Mouse (Mus musculus) stomach, embryonic 14.5 days (tissue): ENCODE results near the gene Dlg3. TPM values are rescaled to one million over a fixed set of nuclear protein-coding genes. Genes with fewer than 3 reads are reported as not detected.

Experiments
- ATAC-seq: fragments of 200-750 bp; cut with Nextera tagmentation; 2 replicates; pipeline ENCODE4 v1.8.0; 2017; ENCODE audit warnings: low read depth, moderate TSS enrichment; ENCODE audit not compliant: insufficient number of reproducible peaks, insufficient read depth, low FRiP score
- H3K27ac ChIP-seq: fragments of 300-500 bp; sonication (generic); 2 replicates; pipeline ENCODE4 v1.5.1; 2014; ENCODE audit warnings: mild to moderate bottlenecking, low read length, moderate library complexity, mixed read lengths
- H3K27me3 ChIP-seq: fragments of 300-500 bp; sonication (generic); 2 replicates; pipeline ENCODE4 v1.6.1; 2014; ENCODE audit warnings: low read length, control low read depth, mixed read lengths; ENCODE audit not compliant: control insufficient read depth, insufficient read depth
- H3K36me3 ChIP-seq: fragments of 300-500 bp; sonication (generic); 2 replicates; pipeline ENCODE4 v1.6.1; 2014; ENCODE audit warnings: mild to moderate bottlenecking, control low read depth, low read length, moderate library complexity, mixed read lengths; ENCODE audit not compliant: control insufficient read depth, insufficient read depth
- H3K4me1 ChIP-seq: fragments of 300-500 bp; sonication (generic); 2 replicates; pipeline ENCODE4 v1.6.1; 2014; ENCODE audit warnings: low read length, control low read depth, mixed read lengths; ENCODE audit not compliant: control insufficient read depth, insufficient read depth
- H3K4me2 ChIP-seq: fragments of 300-500 bp; sonication (generic); replicated peaks from 2 replicates; pipeline ENCODE4 v1.6.1; 2014; ENCODE audit warnings: low read depth, low read length, control low read depth
- H3K4me3 ChIP-seq: fragments of 300-500 bp; sonication (generic); 2 replicates; pipeline ENCODE4 v1.5.1; 2014; ENCODE audit warnings: low read depth, low read length, control low read depth
- H3K9ac ChIP-seq: fragments of 300-500 bp; sonication (generic); replicated peaks from 2 replicates; pipeline ENCODE4 v1.6.1; 2014; ENCODE audit warnings: low read depth, mild to moderate bottlenecking, control low read depth, low read length, moderate library complexity, mixed read lengths
- H3K9me3 ChIP-seq: fragments of 300-500 bp; sonication (generic); 2 replicates; pipeline ENCODE4 v1.6.1; 2016; ENCODE audit warnings: low read depth, low read length, control low read depth; ENCODE audit not compliant: control insufficient read depth
- WGBS: fragments of 180-500 bp; shearing (Covaris S2); extraction: QIAGEN DNeasy Blood & Tissue Kit; methylation state at CpG from one replicate; pipeline ENCODE4 v1.1.7; 2014; 5-methylcytosine and 5-hydroxymethylcytosine counted together
- polyA plus RNA-seq: library from polyadenylated mRNA; unstranded; fragments of >200 nt; fragmentation: Nextera tagmentation; extraction: Ambion mirVana; gene quantifications from 2 replicates; pipeline ENCODE4 v1.2.1, GENCODE M21; 2014

Gene Dlg3
- polyA plus RNA-seq: 9.6 and 14.5 TPM in 2 replicates

DNA sequence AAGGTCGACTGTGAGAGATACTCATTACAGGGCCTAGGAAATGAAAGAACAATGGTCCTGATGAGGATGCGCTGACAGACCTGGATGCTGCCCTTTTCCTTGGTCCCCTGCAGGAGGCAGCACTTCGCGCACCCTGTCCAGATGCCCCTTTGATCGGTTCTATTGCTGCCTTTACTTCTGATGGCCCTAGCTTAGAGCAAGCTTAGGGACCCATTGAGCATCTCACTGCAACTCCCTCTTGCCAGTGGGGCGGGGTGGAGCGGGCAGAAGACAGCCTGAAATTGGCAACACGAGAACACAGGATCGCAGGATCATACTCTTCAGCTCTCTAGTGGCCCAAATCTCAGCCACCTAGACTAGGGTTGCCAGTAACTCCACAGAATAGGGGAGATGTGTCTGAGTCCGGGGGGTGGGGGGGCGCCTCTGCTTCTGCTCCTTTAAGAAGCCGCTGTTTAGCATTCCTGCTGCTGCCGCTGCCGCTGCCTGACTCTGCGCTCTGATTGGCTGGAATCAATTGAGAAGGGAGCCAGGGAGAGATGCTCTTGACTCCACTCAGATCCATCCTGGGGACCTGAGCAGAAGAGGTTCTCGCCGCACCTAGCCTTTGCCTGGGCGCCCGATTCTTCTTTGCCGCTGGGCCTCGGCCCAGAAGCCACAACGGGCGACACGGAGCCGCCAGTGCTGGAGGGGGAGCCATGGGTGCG lies at the start of gene Dlg3:
Gene Dlg3 (plus strand): TSS at position 542 of the 704 bp plus-strand sequence.
- Histone ChIP-seq H3K27me3 (no peaks in the 10 kb centered on the region), H3K4me1 (no peaks in the 10 kb centered on the region), H3K9me3 (no peaks in the 10 kb centered on the region), H3K9ac (no peak within 1 kb of the TSS), H3K36me3 (no peaks in the 10 kb centered on the region), H3K4me2 (peak within 1 kb of the TSS; percentile 62), H3K4me3 (peak within 1 kb of the TSS; percentile 31), H3K27ac (no peak within 1 kb of the TSS)
- 22% methylated on average over 26 of the region's 26 CpGs for WGBS
- 0 out of 2 replicates have a peak, but pooled peaks have one; percentile 42 for ATAC-seq

DNA sequence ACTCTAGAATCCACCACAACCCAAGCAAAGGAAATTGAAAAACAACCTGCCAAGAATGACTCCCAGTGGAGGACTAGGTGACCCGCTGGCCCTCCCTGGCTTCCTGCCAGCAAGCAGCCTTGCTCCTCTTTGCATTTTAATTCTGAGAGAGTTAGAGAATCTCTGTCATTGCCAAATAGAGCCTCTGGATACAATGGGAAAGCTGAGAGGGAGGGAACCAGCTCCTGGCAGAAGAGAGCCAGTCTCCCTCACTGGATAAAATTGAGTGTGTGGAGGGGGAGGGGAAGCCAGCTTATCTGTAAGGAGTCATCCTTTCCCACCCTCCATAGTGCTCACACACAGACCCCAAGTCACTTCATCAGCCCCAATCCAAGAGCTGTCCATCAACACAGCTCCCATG lies 38.6 kb upstream of the Dlg3 start:
- H3K4me2 ChIP-seq: no peak overlapping the region
- no peaks in the 10 kb centered on the region; the same call in 1 of the 2 replicates for H3K36me3 ChIP-seq
- no peak for ATAC-seq

DNA sequence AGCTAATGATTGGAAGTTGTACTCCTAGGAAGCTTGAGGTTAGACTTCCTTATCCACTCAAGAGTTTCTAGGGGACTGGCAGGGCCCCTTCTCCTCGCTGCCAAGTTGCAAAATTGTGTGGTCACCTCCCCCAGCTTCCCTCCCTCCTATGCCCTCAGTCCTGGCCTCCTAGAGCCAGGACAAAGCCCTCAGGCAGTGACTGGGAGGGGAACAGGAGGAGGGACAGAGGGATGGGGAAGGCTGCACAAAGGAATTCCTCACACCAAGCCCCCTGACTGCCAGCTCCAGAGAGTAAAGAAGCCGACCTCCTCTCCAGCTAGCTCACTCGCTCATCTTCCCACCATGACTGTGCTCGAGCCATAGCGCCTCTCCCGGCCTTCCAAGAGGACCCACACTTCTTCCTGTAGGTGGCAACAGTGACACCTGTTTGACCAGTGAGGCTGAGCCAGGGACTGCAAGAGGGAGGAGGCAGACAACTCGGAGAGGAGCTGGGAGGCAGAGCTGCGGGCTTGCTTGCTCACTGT lies 37.8 kb upstream of the Dlg3 start, which contains the start of gene Gdpd2:
Gene Gdpd2 (plus strand): TSS at position 209 of the 524 bp plus-strand sequence.
- no peak within 1 kb of the TSS; the same call in 1 of the 2 replicates for H3K4me2 ChIP-seq
- no peak within 1 kb of the TSS for H3K9ac ChIP-seq
- H3K4me1 ChIP-seq: no peaks in the 10 kb centered on the region
- WGBS: 10% methylated on average over 8 of the region's 8 CpGs
- no peak within 1 kb of the TSS for H3K27ac ChIP-seq
- peak within 1 kb of the TSS; percentile 8 for H3K4me3 ChIP-seq
- H3K36me3 ChIP-seq: no peaks in the 10 kb centered on the region; the same call in 1 of the 2 replicates
- no peaks in the 10 kb centered on the region for H3K27me3 ChIP-seq
- peak; percentile 74 for ATAC-seq
- H3K9me3 ChIP-seq: no peaks in the 10 kb centered on the region

More for the DNA sequence above, 38.6 kb upstream of the Dlg3 start:
- H3K27me3 ChIP-seq: no peaks in the 10 kb centered on the region
- no peaks in the 10 kb centered on the region for H3K9me3 ChIP-seq
- 37% methylated on average over 1 of the region's 1 CpGs for WGBS
- H3K4me1 ChIP-seq: no peaks in the 10 kb centered on the region
- H3K9ac ChIP-seq: no peak overlapping the region
- H3K27ac ChIP-seq: no peak overlapping the region
- H3K4me3 ChIP-seq: no peak overlapping the region

DNA sequence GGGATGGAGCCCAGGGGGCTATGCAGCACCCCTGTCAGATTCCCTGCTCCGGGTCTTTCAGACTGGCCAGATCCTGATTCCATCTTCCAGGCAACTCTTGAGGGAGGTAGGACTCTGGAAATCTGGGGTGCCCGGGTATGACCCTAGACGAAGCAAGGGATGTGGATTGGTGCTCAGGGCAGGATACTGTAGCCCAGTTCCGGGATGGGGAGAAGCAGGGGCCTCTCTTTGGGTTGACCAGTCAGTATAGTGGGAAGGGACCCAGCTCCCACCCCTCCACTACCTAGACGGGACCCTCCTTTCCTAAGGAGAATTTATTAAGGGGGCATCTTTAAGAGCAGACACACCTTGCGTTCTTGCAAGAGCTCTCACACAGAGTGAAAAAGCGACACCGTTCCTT lies 37.3 kb upstream of the Dlg3 start:
- WGBS: 27% methylated on average over 8 of the region's 8 CpGs
- H3K27me3 ChIP-seq: no peaks in the 10 kb centered on the region
- ATAC-seq: peak; percentile 23; the same call in 1 of the 2 replicates
- H3K9me3 ChIP-seq: no peaks in the 10 kb centered on the region
- H3K4me1 ChIP-seq: no peaks in the 10 kb centered on the region
- peak overlapping the region; percentile 8 for H3K4me3 ChIP-seq
- no peak overlapping the region for H3K27ac ChIP-seq
- H3K36me3 ChIP-seq: no peaks in the 10 kb centered on the region; the same call in 1 of the 2 replicates
- no peak overlapping the region; the same call in 1 of the 2 replicates for H3K4me2 ChIP-seq
- H3K9ac ChIP-seq: no peak overlapping the region

DNA sequence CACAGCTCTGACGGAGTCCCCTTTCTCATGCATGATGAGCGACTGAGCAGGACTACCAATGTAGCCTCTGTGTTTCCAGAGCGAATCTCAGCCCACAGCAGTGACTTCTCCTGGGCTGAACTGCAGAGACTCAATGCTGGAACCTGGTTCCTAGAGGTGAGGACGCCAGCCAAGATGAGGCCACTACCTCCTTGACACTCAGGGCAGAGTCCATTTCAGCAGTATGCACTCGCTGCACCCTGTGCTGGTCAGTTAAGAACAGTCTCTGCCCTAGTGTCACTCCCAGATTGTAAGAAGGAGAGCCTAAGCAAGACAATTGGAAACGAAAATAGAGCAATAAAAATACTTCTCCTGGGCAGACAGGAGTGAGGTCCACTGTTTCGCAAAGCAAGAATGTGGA lies 33.2 kb upstream of the Dlg3 start:
- Histone ChIP-seq H3K9me3 (no peaks in the 10 kb centered on the region), H3K4me3 (no peak overlapping the region), H3K27ac (no peak overlapping the region), H3K4me2 (no peak overlapping the region), H3K4me1 (no peaks in the 10 kb centered on the region), H3K36me3 (no peaks in the 10 kb centered on the region), H3K27me3 (no peaks in the 10 kb centered on the region), H3K9ac (no peak overlapping the region)
- WGBS: 70% methylated on average over 7 of the region's 7 CpGs
- ATAC-seq: no peak

DNA sequence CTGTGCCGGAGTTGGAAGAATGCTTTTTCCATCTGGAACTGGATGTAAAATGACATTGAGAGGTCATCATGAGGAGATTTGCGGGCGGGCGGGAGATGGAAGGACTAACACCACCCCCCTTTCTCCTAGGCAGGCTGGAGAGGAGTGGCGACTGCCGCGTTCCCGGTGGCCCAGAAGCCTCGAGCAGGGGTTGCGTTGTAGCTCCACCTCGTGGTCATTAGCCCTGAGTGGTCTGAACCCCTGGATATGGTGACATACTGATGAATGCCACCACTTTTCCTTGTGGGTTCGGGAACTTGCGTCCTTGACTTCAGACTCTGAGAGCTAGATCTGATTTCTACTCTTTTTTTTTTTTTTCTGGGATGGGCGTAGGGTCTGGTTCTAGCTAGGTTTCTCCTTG lies 28.6 kb upstream of the Dlg3 start:
- Histone ChIP-seq H3K27me3 (no peaks in the 10 kb centered on the region), H3K9me3 (no peaks in the 10 kb centered on the region), H3K9ac (no peak overlapping the region), H3K4me2 (peak overlapping the region; percentile 39), H3K27ac (no peak overlapping the region), H3K4me3 (peak overlapping the region; percentile 17; the same call in 1 of the 2 replicates), H3K4me1 (no peaks in the 10 kb centered on the region), H3K36me3 (no peaks in the 10 kb centered on the region)
- WGBS: 17% methylated on average over 14 of the region's 14 CpGs
- no peak for ATAC-seq

DNA sequence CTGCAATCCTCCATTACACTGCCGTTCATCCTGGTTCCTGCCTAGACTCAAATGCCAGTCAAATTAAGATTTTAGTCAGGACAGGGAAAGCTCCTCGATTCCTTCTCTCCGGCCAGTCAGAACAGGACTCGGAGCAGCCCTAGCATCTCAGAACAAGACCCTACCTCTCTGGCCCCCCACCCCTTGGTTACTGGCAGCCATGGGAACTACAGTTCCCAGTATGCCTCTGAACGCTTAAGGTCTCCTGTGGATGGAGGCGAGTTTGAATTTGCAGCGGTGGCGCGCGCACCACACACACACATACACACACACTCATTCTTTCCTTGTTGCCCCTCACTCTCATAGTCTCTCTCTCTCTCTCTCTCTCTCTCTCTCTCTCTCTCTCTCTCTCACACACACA lies 28.1 kb upstream of the Dlg3 start:
- no peak overlapping the region for H3K9ac ChIP-seq
- H3K4me3 ChIP-seq: peak overlapping the region; percentile 17; the same call in 1 of the 2 replicates
- H3K36me3 ChIP-seq: no peaks in the 10 kb centered on the region
- no peak for ATAC-seq
- H3K9me3 ChIP-seq: no peaks in the 10 kb centered on the region
- H3K27me3 ChIP-seq: no peaks in the 10 kb centered on the region
- H3K27ac ChIP-seq: no peak overlapping the region
- WGBS: 26% methylated on average over 10 of the region's 10 CpGs
- H3K4me2 ChIP-seq: peak overlapping the region; percentile 39
- no peaks in the 10 kb centered on the region for H3K4me1 ChIP-seq

DNA sequence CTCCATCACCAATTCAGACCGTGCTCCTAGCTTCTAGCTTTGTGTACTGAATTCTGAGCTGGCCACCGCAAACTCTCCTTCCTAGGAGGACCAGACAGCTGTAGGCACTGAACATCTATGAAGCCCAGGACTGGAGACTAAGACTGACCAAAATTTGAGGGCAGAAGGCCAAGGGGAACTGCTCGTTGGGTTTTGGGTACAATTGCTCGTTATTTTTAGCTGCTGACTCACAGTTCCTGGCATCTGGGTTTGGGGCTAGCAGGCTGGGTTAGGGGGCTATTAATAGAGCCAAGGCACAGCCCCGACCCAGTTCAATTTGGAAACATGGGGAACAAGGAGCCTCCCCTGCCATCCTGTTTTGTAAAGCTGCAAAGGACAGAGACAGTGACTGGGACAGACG lies 26.7 kb upstream of the Dlg3 start:
- no peak overlapping the region for H3K27ac ChIP-seq

More for the DNA sequence above, 26.7 kb upstream of the Dlg3 start:
- 63% methylated on average over 6 of the region's 6 CpGs for WGBS
- ATAC-seq: no peak
- Histone ChIP-seq H3K27me3 (no peaks in the 10 kb centered on the region), H3K9me3 (no peaks in the 10 kb centered on the region), H3K4me3 (no peak overlapping the region), H3K9ac (no peak overlapping the region), H3K4me1 (no peaks in the 10 kb centered on the region), H3K36me3 (no peaks in the 10 kb centered on the region), H3K4me2 (no peak overlapping the region)
